Mouse (Mus musculus) brain, adult 10 weeks (tissue): ENCODE results near the gene Tmco5. TPM values are rescaled to one million over a fixed set of nuclear protein-coding genes. Genes with fewer than 3 reads are reported as not detected.

Source experiments
- polyA plus RNA-seq: library from polyadenylated mRNA; stranded (reverse); fragments of 350-450 nt; fragmentation: Illumina TruSeq; extraction: RNeasy Lipid Tissue Mini Kit (QIAGEN cat#74804); gene quantifications from one replicate; pipeline ENCODE4 v1.2.3, GENCODE M21; 2015; ENCODE audit warnings: low read depth, low replicate concordance

Gene Tmco5
- 4.3 TPM for polyA plus RNA-seq

DNA sequence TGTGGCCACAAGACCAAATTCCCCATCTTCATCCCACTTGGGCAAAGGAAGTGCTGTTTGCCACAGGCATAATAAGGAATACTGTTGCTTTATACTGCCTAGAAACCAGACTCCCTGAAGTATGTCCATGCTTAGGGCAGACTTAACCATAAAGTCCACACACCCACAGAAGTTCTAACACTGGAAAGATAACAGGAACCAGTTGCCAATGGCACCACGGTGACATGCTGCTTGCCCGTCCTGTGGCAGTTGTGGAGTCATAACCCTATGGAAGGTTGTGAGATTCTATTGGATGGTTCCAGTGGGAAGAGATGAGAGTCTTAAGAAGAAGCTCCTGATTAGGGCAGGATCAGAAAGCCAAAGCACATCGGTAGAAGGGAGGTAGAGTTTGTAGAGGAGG lies at the start of gene Tmco5:
Gene Tmco5, plus strand, starts transcription at position 301 of the 400 bp plus-strand sequence.

Other genes starting within 250 kb of the Tmco5 start
- gene Spred1, start 242.7 kb downstream of the Tmco5 start, polyA plus RNA-seq: 98.9 TPM